Mouse (Mus musculus) olfactory bulb, adult 2 months (tissue): ENCODE data around the gene Negr1.

Experiments used
- CTCF ChIP-seq: fragments of 200-500 bp; IDR thresholded peaks from 2 replicates; pipeline ENCODE4 v1.5.1; 2012; ENCODE audit warnings: low read depth, mild to moderate bottlenecking, low read length, moderate library complexity; ENCODE audit not compliant: insufficient read depth
- POLR2A ChIP-seq: fragments of 200-500 bp; IDR thresholded peaks from 2 replicates; pipeline ENCODE4 v1.6.1; 2012; ENCODE audit warnings: mild to moderate bottlenecking, low read depth, low read length, moderate library complexity; ENCODE audit not compliant: insufficient read depth

DNA sequence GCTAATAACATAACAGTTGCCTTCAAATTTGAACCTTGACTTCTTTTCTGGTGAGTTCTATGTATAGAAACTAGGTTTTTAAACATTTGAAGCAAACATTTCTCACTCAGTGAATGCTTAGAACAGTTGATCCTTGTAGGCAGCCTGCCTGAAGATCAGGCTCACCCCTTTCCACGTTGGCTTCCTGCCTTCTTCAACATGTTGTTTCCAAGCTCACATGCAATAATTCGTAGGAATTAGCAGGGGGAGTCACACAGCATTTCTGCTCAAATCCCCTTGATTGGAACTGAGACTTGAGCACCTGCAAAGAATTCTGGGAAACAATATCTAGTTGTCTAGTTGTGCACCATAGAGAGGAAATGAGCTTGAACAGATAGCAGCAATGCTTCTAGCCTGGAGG, 430.6 kb downstream of the Negr1 start:
- TF ChIP-seq POLR2A: no peak
- TF ChIP-seq CTCF: no peak
